Mouse (Mus musculus) liver, embryonic 14.5 days (tissue): ENCODE data around the gene Mmgt2.

Source experiments
- CTCF ChIP-seq: IDR thresholded peaks from 2 replicates; pipeline ENCODE4 v1.5.1; 2016; ENCODE audit warnings: antibody characterized with exemption, low read depth, control low read depth
- EP300 ChIP-seq: IDR thresholded peaks from 2 replicates; pipeline ENCODE4 v1.6.1; 2016; ENCODE audit warnings: antibody characterized with exemption, low read depth

DNA sequence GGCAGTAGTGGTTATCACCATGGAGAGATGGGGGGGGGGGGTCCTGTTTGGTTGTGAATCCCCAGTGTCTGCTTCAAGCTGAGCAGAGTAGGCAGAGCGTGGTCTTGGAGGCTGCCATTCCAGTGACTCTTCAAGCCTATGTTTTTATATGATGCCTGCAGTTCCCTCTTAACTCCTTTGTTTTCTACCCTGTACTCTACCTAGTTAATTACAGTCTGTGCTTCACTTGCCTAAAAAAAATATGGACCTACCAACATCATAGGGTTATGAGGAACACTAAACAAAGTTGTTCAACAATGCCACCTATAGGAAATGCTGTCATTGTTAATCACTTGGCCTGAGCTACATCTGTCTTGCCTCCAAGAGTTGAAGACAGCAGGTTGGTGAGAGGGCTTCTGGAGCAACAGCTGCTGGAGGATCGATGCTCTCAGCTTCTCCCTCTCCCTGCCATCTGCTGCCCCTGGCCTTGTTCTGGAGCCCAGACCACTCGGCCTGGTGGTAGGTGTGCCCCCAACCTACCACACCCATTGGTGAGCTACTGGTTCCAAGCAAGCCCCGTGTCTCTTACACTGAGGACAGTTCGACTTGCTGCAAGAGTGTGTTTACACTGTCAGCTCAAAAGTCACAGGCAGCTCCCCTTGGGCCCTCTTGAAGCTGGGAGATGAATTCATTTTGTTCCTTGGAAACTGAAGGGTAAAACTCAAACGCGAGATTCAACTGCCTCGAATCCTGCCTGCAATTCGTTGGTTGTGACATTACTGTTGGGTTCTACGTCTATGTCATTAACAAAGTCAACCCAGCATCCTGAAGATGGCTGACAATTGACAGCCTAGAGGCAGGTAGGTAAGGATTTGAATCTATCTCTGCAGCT lies 41.9 kb upstream of the Mmgt2 start:
- TF ChIP-seq EP300 = no peak
- TF ChIP-seq CTCF = no peak
